Mouse (Mus musculus) bone marrow macrophage, adult 2 months (primary cell): ENCODE measurements at regions not wholly inside any gene's neighbourhood (a gene's known extent, or its start where the extent isn't known, plus 50 kb on each side); places are given as distances from the start of the nearest gene placed in this dataset.

Experiments
- CTCF ChIP-seq: IDR thresholded peaks from 2 replicates; pipeline ENCODE4 v1.5.1; 2012; ENCODE audit warnings: low read depth, mild to moderate bottlenecking, low read length, moderate library complexity
- POLR2A ChIP-seq: IDR thresholded peaks from 2 replicates; pipeline ENCODE4 v1.6.1; 2012; ENCODE audit warnings: mild to moderate bottlenecking, low read depth, low read length, borderline replicate concordance

- TF ChIP-seq CTCF (no peak), POLR2A (no peak)
These were observed 140.0 kb upstream of the Tars start for GRCm38 (mm10) chr15:11539485-11539884.
